Mouse (Mus musculus): ENCODE data around the gene Atraid. TPM values are rescaled to one million over a fixed set of nuclear protein-coding genes. Genes with fewer than 3 reads are reported as not detected.
A peak's percentile ranks its signal among the peaks of the same experiment; 100 is the strongest.
"Not testable (repeated sequence)": the region's sequence is repeated elsewhere in the genome, so short reads cannot be mapped to it uniquely, and the experiment has no call there.

Gene Atraid
- polyA plus RNA-seq, 1 experiment: 122 TPM

DNA sequence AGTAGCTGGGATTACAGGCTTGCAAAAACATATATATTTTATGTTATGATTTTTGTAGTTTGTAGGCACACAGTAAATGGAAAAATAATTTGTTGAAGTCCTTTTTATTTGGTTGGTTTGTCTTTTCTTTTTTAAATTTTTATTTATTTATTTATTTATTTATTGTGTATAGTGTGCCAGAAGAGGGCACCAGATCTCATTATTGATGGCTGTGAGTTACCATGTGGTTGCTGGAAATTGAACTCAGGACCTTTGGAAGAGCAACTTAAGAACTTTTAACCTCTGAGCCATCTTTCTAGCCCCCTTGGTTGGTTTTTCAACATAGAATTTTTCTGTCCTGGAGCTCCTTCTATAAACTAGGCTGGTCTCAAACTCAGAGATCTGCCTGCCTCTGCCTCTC, 2.3 kb downstream of the Atraid start:
- TF ChIP-seq POLR2A (IDR thresholded peaks at IDR 0.05; ENCODE audit: borderline replicate concordance, extremely low read depth, low read depth, low read length) (no peak), CTCF (IDR thresholded peaks at IDR 0.05; ENCODE audit: insufficient read depth, low read length) (no peak)
- DNase-seq: no peak
- H3K4me1 ChIP-seq (ENCODE audit: control insufficient read depth, insufficient read depth, low read length): peaks cover 10% of the 10 kb centered on the region

DNA sequence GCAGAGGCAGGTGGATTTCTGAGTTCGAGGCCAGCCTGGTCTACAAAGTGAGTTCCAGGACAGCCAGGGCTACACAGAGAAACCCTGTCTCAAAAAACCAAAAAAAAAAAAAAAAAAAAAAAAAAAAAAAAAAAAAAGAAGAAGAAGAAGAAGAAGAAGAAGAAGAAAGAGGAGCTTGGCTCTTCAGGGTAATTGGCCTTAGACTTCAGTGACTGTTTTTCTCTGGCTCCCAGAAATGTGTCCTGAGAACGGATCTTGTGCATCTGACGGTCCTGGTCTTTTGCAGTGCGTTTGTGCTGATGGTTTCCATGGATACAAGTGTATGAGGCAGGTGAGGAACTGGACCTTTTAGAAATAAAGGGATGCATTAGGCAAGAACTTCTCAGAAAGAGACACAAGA, 5.6 kb downstream of the Atraid start:
- 85% methylated on average over 4 of the region's 4 CpGs for WGBS
- H3K4me1 ChIP-seq (ENCODE audit: control insufficient read depth, insufficient read depth, low read length): peaks cover 13% of the 10 kb centered on the region
- DNase-seq; H3K4me3 ChIP-seq (replicated peaks; ENCODE audit: extremely low read depth, low read depth, low read length): not testable (repeated sequence)

More for the DNA sequence above, 2.3 kb downstream of the Atraid start:
- H3K4me3 ChIP-seq (replicated peaks; ENCODE audit: extremely low read depth, low read depth, low read length): no peak overlapping the region

DNA sequence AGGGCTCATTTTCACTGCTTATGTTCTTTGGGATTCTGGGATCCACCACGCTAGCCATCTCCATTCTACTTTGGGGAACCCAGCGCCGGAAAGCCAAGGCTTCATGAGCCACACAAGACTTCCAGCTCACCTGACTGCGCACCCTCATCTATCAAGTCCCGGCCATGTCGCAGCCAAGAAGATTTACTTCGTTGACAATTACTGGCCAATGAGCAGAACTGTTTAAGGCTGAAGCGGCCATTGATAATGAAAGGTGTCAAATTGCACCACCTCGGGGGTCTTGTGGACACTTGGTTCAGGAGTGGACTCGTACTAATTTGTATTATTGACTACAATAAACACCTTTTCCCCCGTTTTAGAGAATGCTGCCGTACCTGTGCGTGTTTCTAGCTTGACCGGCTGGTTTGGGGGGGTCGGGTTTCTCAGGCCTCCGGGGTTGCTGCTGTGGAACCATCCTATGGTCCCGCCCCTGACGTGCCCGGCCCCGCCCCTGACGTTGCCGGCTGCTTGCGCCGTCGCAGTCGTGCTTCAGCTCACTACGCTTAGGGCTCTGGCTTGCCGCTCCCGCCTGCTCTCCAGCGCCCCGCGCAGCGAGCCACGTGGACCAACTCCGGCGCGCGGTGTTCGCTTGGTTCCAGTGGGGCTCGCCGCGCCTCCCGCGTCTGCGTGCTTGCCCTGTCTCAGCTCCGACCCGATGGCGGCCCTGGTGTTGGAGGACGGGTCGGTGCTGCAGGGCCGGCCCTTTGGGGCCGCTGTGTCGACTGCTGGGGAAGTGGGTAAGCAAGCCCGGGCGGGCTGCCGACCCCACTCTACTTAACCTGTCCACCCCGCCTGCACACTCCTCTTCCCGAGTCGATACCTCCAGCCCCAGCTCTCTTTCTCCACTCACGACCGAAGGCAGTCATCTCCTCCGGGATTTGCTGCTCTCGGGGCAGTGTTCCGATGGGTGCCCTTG, 6.4 kb downstream of the Atraid start, which contains the start of gene Cad:
Gene Cad, plus strand, starts transcription at position 520 of the 955 bp plus-strand sequence.
- 2% methylated on average over 64 of the region's 64 CpGs for WGBS
- peaks cover 13% of the 10 kb centered on the region for H3K4me1 ChIP-seq (ENCODE audit: control insufficient read depth, insufficient read depth, low read length)
- DNase-seq: peak; percentile 94
- peak; percentile 34; the same call in 1 of the 2 replicates for TF ChIP-seq POLR2A (IDR thresholded peaks at IDR 0.05; ENCODE audit: borderline replicate concordance, extremely low read depth, low read depth, low read length)
- no peak for TF ChIP-seq CTCF (IDR thresholded peaks at IDR 0.05; ENCODE audit: insufficient read depth, low read length)
- peak within 1 kb of the TSS; percentile 66 for H3K4me3 ChIP-seq (replicated peaks; ENCODE audit: extremely low read depth, low read depth, low read length)

DNA sequence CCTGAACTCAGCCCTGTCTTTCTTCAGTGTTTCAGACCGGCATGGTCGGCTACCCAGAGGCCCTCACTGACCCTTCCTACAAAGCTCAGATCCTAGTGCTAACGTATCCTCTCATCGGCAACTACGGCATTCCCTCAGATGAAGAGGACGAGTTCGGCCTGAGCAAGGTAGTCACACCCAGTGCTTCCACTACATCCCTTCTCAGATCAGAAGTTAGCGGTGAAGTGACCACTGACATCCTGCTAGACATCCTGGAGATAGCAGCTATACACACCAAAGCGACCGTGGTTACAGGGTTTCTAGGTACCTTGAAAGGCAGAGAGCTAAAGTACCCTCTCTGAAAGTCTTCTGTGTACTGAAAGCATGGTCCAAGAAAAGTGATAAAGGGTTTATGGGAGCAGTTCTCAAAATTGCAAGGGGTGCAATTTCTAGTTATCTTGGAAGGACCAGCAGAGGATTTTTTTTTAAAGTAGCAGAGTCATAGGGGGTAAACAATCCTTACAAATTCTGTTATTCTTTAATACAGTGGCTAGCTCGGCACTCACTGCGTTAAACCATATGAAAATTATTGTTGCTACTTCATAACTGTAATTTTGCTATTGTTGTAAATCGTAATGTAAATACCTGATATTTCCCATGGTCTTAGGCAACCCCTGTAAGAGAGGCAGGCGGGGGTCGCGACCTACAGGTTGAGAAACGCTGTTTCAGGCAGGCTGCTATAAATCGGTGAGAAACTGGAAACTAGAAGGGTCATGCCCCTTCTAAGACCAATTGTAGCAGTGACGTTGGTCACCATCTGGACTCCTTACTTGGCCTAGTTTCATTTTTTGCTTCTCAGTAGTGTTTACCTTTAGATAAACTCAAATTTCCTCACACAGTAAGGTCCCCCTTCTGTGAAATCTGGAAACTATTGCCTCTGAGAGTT, 7.4 kb downstream of the Atraid start:
- 23% methylated on average over 19 of the region's 19 CpGs for WGBS
- Histone ChIP-seq H3K4me1 (ENCODE audit: control insufficient read depth, insufficient read depth, low read length) (peaks cover 13% of the 10 kb centered on the region), H3K4me3 (replicated peaks; ENCODE audit: extremely low read depth, low read depth, low read length) (peak overlapping the region; percentile 66)
- TF ChIP-seq POLR2A (IDR thresholded peaks at IDR 0.05; ENCODE audit: borderline replicate concordance, extremely low read depth, low read depth, low read length) (no peak), CTCF (IDR thresholded peaks at IDR 0.05; ENCODE audit: insufficient read depth, low read length) (no peak)
- DNase-seq: no peak

DNA sequence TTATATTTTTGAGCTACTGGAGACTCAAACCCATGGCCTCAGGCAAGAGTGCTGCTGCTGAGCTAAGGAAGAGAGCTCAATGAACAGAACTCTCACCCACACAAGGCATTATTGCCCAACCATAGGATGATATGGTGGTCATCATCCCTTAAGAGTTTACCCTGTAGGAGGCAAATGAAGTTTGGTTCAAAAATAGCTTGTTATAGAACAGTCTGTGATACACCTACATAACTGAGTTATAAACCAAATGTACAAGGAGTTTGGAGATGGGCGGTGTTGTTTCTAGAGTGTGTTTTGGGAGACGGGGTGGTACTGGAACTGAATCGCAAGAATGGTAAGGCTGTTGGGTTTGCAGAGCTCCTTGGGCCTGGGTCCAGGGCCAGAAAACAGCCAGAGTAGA, 21.7 kb downstream of the Atraid start:
- no peaks in the 10 kb centered on the region for H3K4me1 ChIP-seq (ENCODE audit: control insufficient read depth, insufficient read depth, low read length)
- no peak overlapping the region for H3K4me3 ChIP-seq (replicated peaks; ENCODE audit: extremely low read depth, low read depth, low read length)
- 94% methylated on average over 3 of the region's 3 CpGs for WGBS
- TF ChIP-seq CTCF (IDR thresholded peaks at IDR 0.05; ENCODE audit: insufficient read depth, low read length) (no peak), POLR2A (IDR thresholded peaks at IDR 0.05; ENCODE audit: borderline replicate concordance, extremely low read depth, low read depth, low read length) (no peak)
- no peak for DNase-seq

DNA sequence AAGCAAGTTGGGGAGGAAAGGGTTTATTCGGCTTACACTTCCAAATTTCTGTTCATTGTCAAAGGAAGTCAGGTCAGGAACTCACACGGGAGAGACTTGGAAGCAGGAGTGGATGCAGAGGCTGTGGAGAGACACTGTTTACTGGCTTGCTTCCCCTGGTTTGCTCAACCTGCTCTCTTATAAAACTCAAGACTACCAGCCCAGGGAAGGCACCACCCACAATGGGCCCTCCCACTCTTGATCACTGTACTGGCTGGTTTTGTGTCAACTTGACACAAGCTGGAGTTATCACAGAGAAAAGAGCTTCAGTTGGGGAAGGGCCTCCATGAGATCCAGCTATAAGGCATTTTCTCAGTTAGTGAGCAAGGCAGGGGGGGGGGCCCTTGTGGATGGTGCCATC, 22.9 kb downstream of the Atraid start:
- WGBS: 63% methylated on average over 2 of the region's 2 CpGs
- DNase-seq: no peak
- Histone ChIP-seq H3K4me3 (replicated peaks; ENCODE audit: extremely low read depth, low read depth, low read length) (no peak overlapping the region), H3K4me1 (ENCODE audit: control insufficient read depth, insufficient read depth, low read length) (no peaks in the 10 kb centered on the region)
- TF ChIP-seq POLR2A (IDR thresholded peaks at IDR 0.05; ENCODE audit: borderline replicate concordance, extremely low read depth, low read depth, low read length) (no peak), CTCF (IDR thresholded peaks at IDR 0.05; ENCODE audit: insufficient read depth, low read length) (no peak)

DNA sequence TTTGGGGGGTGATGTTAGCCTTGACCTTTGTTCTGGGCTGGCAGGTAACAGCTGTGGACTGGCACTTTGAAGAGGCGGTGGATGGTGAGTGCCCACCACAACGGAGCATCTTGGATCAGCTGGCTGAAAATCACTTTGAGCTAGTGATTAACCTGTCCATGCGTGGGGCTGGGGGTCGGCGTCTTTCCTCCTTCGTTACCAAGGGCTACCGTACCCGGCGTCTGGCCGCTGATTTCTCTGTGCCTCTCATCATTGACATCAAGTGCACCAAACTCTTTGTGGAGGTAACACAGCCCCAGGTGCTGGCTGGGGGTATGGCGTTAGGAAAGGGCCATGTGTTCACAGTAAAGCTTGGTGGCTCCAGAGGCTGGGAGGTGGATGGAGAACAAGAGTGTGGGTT, 23.7 kb downstream of the Atraid start:
- 94% methylated on average over 11 of the region's 11 CpGs for WGBS
- DNase-seq: no peak
- TF ChIP-seq POLR2A (IDR thresholded peaks at IDR 0.05; ENCODE audit: borderline replicate concordance, extremely low read depth, low read depth, low read length): no peak
- no peak for TF ChIP-seq CTCF (IDR thresholded peaks at IDR 0.05; ENCODE audit: insufficient read depth, low read length)
- no peaks in the 10 kb centered on the region for H3K4me1 ChIP-seq (ENCODE audit: control insufficient read depth, insufficient read depth, low read length)
- no peak overlapping the region for H3K4me3 ChIP-seq (replicated peaks; ENCODE audit: extremely low read depth, low read depth, low read length)

DNA sequence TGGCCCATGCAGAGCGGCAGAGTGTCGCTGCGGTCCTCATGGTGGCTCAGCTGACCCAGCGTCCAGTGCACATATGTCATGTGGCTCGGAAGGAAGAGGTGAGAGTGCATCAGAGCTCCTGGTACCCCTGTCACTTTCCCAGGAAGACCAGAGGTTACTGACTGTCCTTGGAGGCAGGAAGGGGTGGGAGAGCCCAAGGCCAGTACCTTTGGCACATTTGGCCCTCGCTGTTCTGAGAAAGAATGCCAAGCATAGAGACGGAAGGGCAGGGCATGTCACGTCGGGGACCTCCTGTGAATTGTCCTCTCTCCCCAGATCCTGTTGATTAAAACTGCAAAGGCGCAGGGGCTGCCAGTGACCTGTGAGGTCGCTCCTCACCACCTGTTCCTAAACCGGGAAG, 25.1 kb downstream of the Atraid start:
- WGBS: 86% methylated on average over 12 of the region's 12 CpGs
- DNase-seq: no peak
- no peak overlapping the region for H3K4me3 ChIP-seq (replicated peaks; ENCODE audit: extremely low read depth, low read depth, low read length)
- TF ChIP-seq CTCF (IDR thresholded peaks at IDR 0.05; ENCODE audit: insufficient read depth, low read length): no peak
- no peak for TF ChIP-seq POLR2A (IDR thresholded peaks at IDR 0.05; ENCODE audit: borderline replicate concordance, extremely low read depth, low read depth, low read length)
- no peaks in the 10 kb centered on the region for H3K4me1 ChIP-seq (ENCODE audit: control insufficient read depth, insufficient read depth, low read length)

DNA sequence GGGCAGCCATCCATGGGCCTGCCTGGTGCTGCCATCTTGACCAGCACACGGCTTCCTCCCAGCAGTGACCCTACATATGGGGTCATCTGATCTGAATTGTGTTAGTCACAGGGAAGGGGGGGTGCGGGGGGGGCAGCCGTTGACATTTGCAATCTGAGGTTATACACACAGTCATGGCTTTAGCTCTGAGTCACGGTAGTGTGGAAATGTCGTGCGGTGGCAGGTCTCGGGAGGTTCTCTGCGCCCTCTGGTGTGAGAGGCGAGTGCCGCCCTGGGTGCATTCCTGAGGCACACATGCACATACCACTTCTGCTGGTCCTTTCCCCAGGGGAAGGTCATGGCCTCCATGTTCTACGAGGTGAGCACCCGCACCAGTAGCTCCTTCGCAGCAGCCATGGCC, 28.2 kb downstream of the Atraid start:
- WGBS: 83% methylated on average over 13 of the region's 13 CpGs
- DNase-seq: no peak
- TF ChIP-seq POLR2A (IDR thresholded peaks at IDR 0.05; ENCODE audit: borderline replicate concordance, extremely low read depth, low read depth, low read length) (no peak), CTCF (IDR thresholded peaks at IDR 0.05; ENCODE audit: insufficient read depth, low read length) (no peak)
- no peak overlapping the region for H3K4me3 ChIP-seq (replicated peaks; ENCODE audit: extremely low read depth, low read depth, low read length)
- no peaks in the 10 kb centered on the region for H3K4me1 ChIP-seq (ENCODE audit: control insufficient read depth, insufficient read depth, low read length)
